Mouse (Mus musculus): ENCODE measurements around the gene Unk. TPM values are rescaled to one million over a fixed set of nuclear protein-coding genes. Genes with fewer than 3 reads are reported as not detected.
"Not testable (repeated sequence)": the region's sequence is repeated elsewhere in the genome, so short reads cannot be mapped to it uniquely, and the experiment has no call there.

Unk gene
- total and polyA plus RNA-seq, 3 experiments, result 21.7 to 42.3 TPM; not detected in 1

GRCm38 (mm10) chr11:116092959-116093358, 62.8 kb downstream of the Unk start:
- not testable (repeated sequence) for H3K4me3 ChIP-seq (ENCODE audit: control insufficient read depth in 1 of 2, insufficient read depth in 1 of 2, low read depth in 2 of 2, low read length in 2 of 2); H3K27me3 ChIP-seq (ENCODE audit: control insufficient read depth in 1 of 2, insufficient read depth in 2 of 2, low read length in 2 of 2); H3K9me3 ChIP-seq (replicated peaks; ENCODE audit: insufficient read depth, low read length); H3K9ac ChIP-seq (ENCODE audit: control insufficient read depth, low read depth, low read length, poor library complexity, severe bottlenecking); H3K79me2 ChIP-seq (ENCODE audit: control insufficient read depth, insufficient read depth, low read length, poor library complexity); DNase-seq (ENCODE audit: low read depth, low spot score)
- TF ChIP-seq MYC (IDR thresholded peaks at IDR 0.05; ENCODE audit: low read depth, low read length), result 0 out of 2 replicates have a peak, but pooled peaks have one; percentile 42
- peak; percentile 94 for TF ChIP-seq TBP (IDR thresholded peaks at IDR 0.05; ENCODE audit: low read depth, low read length)
- TF ChIP-seq CTCF (IDR thresholded peaks at IDR 0.05 in 2 of 3, conservative IDR thresholded peaks at IDR 0.05 in 1 of 3; ENCODE audit: control insufficient read depth in 1 of 3, insufficient read depth in 1 of 3, low read depth in 2 of 3, low read length in 3 of 3, poor library complexity in 1 of 3, severe bottlenecking in 1 of 3), result 0 out of 6 replicates have a peak, but pooled peaks of 2 of the 3 experiments have one; percentile 9 to 25
- Histone ChIP-seq H3K27ac (ENCODE audit: control insufficient read depth, low read depth, low read length) (peak overlapping the region; percentile 94), H3K4me1 (ENCODE audit: control insufficient read depth in 1 of 2, insufficient read depth in 2 of 2, low read length in 2 of 2) (peaks cover 17 to 27% of the 10 kb centered on the region in 2 experiments), H3K36me3 (ENCODE audit: control insufficient read depth in 1 of 2, insufficient read depth in 2 of 2, low read length in 2 of 2) (peaks cover 0 to 30% of the 10 kb centered on the region in 2 experiments; a peak in 2 of 4 replicates)

- Histone ChIP-seq H3K9me3 (replicated peaks; ENCODE audit: insufficient read depth, low read length) (no peaks in the 10 kb centered on the region), H3K4me1 (ENCODE audit: control insufficient read depth in 1 of 2, insufficient read depth in 2 of 2, low read length in 2 of 2) (peaks cover 12 to 20% of the 10 kb centered on the region in 2 experiments), H3K36me3 (ENCODE audit: control insufficient read depth in 1 of 2, insufficient read depth in 2 of 2, low read length in 2 of 2) (peaks cover 0 to 22% of the 10 kb centered on the region in 2 experiments; a peak in 2 of 4 replicates), H3K9ac (ENCODE audit: control insufficient read depth, low read depth, low read length, poor library complexity, severe bottlenecking) (peak overlapping the region; percentile 66), H3K27ac (ENCODE audit: control insufficient read depth, low read depth, low read length) (peak overlapping the region; percentile 94), H3K4me3 (ENCODE audit: control insufficient read depth in 1 of 2, insufficient read depth in 1 of 2, low read depth in 2 of 2, low read length in 2 of 2) (peak overlapping the region; percentile 49 to 60), H3K79me2 (ENCODE audit: control insufficient read depth, insufficient read depth, low read length, poor library complexity) (no peaks in the 10 kb centered on the region), H3K27me3 (ENCODE audit: control insufficient read depth in 1 of 2, insufficient read depth in 2 of 2, low read length in 2 of 2) (no peaks in the 10 kb centered on the region)
- DNase-seq (ENCODE audit: low read depth, low spot score), result peak; percentile 91
- TF ChIP-seq GATA1 (IDR thresholded peaks at IDR 0.05; ENCODE audit: low read depth, low read length), result peak; percentile 98
- no peak for TF ChIP-seq KAT2A (conservative IDR thresholded peaks at IDR 0.05; ENCODE audit: low read depth, low read length)
- TF ChIP-seq EP300 (IDR thresholded peaks at IDR 0.05; ENCODE audit: low read depth in 1 of 2, low read length in 2 of 2), result peak; percentile 97 to 98
- TF ChIP-seq ELF1 (IDR thresholded peaks at IDR 0.05; ENCODE audit: low read depth, low read length), result peak; percentile 66; the same call in 1 of the 2 replicates
- TF ChIP-seq HCFC1 (IDR thresholded peaks at IDR 0.05; ENCODE audit: low read depth, low read length), result peak; percentile 67; the same call in 1 of the 2 replicates
- TF ChIP-seq RCOR1 (IDR thresholded peaks at IDR 0.05; ENCODE audit: low read depth, low read length), result peak; percentile 92
- no peak for TF ChIP-seq ZKSCAN1 (IDR thresholded peaks at IDR 0.05; ENCODE audit: low read depth, low read length)
- no peak for TF ChIP-seq SMC3 (IDR thresholded peaks at IDR 0.05; ENCODE audit: low read depth, low read length)
- 0 out of 2 replicates have a peak, but pooled peaks have one; percentile 20 for TF ChIP-seq MEF2A (IDR thresholded peaks at IDR 0.05; ENCODE audit: extremely low read depth, insufficient replicate concordance, low read depth, low read length, poor library complexity, severe bottlenecking)
- no peak for TF ChIP-seq UBTF (IDR thresholded peaks at IDR 0.05; ENCODE audit: borderline replicate concordance, insufficient read depth, low read depth, low read length)
- peak; percentile 95 for TF ChIP-seq TBP (IDR thresholded peaks at IDR 0.05; ENCODE audit: low read depth, low read length)
- TF ChIP-seq TAL1 (IDR thresholded peaks at IDR 0.05; ENCODE audit: low read length), result peak; percentile 90
- no peak for TF ChIP-seq NRF1 (IDR thresholded peaks at IDR 0.05; ENCODE audit: insufficient read depth, low read depth, low read length, poor library complexity, severe bottlenecking)
- no peak for TF ChIP-seq E2F4 (IDR thresholded peaks at IDR 0.05; ENCODE audit: borderline replicate concordance, low read depth, low read length)
- peak; percentile 87 for TF ChIP-seq ZNF384 (IDR thresholded peaks at IDR 0.05; ENCODE audit: low read depth, low read length)
- TF ChIP-seq NELFE (IDR thresholded peaks at IDR 0.05; ENCODE audit: low read depth, low read length), result peak; percentile 22
- peak; percentile 73; the same call in 1 of the 2 replicates for TF ChIP-seq MYB (IDR thresholded peaks at IDR 0.05; ENCODE audit: low read depth, low read length)
- peak; percentile 79 for TF ChIP-seq MAX (IDR thresholded peaks at IDR 0.05; ENCODE audit: low read length)
- peak; percentile 85 for TF ChIP-seq MXI1 (IDR thresholded peaks at IDR 0.05; ENCODE audit: low read depth, low read length)
- no peak for TF ChIP-seq RAD21 (IDR thresholded peaks at IDR 0.05; ENCODE audit: low read depth, low read length)
- TF ChIP-seq CHD2 (IDR thresholded peaks at IDR 0.05; ENCODE audit: low read length), result peak; percentile 74
- peak; percentile 83 for TF ChIP-seq MAZ (IDR thresholded peaks at IDR 0.05; ENCODE audit: low read depth, low read length)
- 0 out of 6 replicates have a peak, but pooled peaks of 1 of the 3 experiments have one; percentile 0 for TF ChIP-seq CTCF (IDR thresholded peaks at IDR 0.05 in 2 of 3, conservative IDR thresholded peaks at IDR 0.05 in 1 of 3; ENCODE audit: control insufficient read depth in 1 of 3, insufficient read depth in 1 of 3, low read depth in 2 of 3, low read length in 3 of 3, poor library complexity in 1 of 3, severe bottlenecking in 1 of 3)
- peak; percentile 96 for TF ChIP-seq TCF12 (IDR thresholded peaks at IDR 0.05; ENCODE audit: low read depth, low read length)
- TF ChIP-seq MAFK (IDR thresholded peaks at IDR 0.05; ENCODE audit: borderline replicate concordance, low read depth, low read length), result peak; percentile 55; the same call in 1 of the 2 replicates
- peak; percentile 98 for TF ChIP-seq SIN3A (IDR thresholded peaks at IDR 0.05; ENCODE audit: low read length)
- TF ChIP-seq POLR2AphosphoS2 (IDR thresholded peaks at IDR 0.05; ENCODE audit: low read length), result no peak
- peak in 1 of 2 experiments; percentile 44; a peak in 1 of 4 replicates for TF ChIP-seq POLR2A (IDR thresholded peaks at IDR 0.05; ENCODE audit: control insufficient read depth in 1 of 2, insufficient read depth in 1 of 2, low read depth in 1 of 2, low read length in 2 of 2, poor library complexity in 1 of 2)
These were observed 63.8 kb downstream of the Unk start for GRCm38 (mm10) chr11:116093771-116094565.

All from MEL (cell line).